Mouse (Mus musculus) CD4-positive, CD25-positive, alpha-beta regulatory T cell, adult 4 months (primary cell): Measurements from ENCODE around the gene Ccdc169. TPM values are rescaled to one million over a fixed set of nuclear protein-coding genes. Genes with fewer than 3 reads are reported as not detected.
A peak's percentile ranks its signal among the peaks of the same experiment; 100 is the strongest.

Experiments used
- ATAC-seq: one replicate; pipeline ENCODE4 v1.8.0; 2017
- polyA plus RNA-seq, 2 experiments: library from polyadenylated mRNA; unstranded; fragments of 100-300 nt; shearing (Covaris generic); gene quantifications; one replicate each; pipeline ENCODE4 v1.2.1; 2017

Ccdc169 gene
- polyA plus RNA-seq, 2 experiments from 2014 or later = not detected

DNA sequence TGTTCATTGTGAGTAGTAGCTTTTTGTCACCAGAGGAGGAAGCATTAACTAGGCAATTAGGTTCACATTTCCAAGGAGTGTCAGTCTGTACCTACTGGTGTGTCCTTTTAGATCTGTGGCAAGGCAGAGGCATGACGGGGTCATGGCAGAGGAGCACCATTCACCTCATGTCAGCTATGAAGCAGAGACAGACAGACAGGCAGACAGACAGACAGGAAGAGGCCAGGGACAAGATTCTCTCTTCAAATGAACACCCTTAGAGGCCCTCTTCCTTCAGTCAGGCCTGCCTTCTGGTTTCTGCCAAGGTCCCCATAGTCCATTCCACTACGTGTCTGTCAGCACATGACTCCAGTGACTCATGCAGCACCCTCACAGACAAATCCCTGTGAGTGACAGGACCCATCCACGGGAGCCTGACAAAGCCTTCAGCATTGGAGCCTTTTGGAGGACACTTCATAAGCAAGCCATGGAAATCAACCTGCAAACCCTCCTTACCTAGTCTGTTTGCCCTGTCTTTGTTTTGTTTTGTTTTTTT is 14.7 kb upstream of the Ccdc169 start:
- ATAC-seq = no peak

DNA sequence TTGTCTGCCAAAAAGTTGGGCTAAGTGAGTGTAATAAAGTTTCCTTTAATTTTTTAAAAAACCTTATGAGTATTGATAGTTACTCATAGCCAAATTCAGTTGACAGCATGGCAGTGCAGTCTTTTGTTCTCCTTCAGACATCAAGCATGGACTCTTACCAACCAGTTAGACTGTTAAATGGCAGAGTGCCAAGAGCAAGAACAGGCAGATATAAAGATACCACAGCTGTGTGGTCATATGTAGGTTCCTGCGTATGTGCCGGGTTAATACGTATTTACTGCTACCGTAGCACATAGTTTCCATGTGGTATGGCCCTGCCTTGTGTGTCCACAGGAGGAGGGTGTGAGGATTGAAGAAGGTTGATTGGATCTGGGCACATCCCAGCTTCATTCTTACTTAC is 14.1 kb upstream of the Ccdc169 start:
- ATAC-seq = no peak

DNA sequence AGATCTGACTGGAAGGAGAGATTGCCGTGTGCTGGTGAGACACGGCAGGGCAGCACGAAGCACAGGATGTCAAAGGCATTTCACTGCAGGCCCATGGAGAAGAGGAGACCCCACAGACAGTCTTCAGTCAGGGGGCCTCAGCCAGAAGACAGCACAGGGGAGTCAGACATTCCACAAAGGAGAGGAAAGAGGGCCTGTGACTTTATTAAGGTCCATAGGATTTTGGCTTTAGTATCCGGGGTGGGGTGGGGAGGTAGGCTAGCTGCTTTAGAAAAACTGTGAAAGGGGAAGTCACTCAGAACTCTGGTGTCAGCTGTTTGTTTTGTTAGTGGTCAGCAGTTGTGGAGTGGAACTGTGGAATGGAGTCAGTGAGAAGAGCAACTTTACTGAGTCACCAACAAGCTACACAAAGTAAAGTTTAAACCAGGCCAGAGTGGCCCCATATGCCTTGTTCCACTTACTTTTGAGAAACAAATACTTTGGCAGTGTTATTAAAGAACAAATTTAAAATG is 7.9 kb upstream of the Ccdc169 start:
- no peak for ATAC-seq

DNA sequence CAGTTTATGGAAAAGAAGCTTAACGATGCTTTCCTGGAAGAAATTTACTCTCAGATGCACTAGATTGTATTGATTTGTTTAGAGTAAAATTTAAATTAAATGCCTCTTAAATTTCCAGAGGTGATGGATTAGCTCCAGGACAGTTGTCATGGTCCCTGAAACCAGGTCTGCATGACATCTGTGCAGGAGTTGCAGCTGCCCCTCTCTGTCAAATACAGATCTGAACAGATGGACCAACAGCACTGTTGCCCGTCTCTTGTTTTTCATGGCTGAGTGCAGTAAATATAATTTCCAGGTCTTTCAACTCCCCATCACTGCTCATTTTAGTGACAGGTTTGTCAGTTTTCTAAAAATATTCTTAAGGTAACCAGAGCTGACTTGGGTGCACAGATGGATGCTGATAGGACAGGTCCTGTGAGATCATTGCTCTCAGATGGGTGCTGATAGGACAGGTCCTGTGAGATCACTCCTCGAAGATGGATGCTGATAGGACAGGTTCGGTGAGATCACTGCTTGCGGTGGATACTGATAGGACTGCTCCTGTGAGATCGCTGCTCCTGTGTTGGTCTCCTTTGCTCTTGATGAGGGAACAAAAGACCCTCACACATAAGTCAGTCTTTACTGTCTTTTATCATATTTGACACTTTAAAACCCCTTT is 5.4 kb upstream of the Ccdc169 start:
- no peak for ATAC-seq

GRCm38 (mm10) chr3:55139837-55140236 is 2.7 kb downstream of the Ccdc169 start:
- ATAC-seq = no peak

- ATAC-seq = no peak
These were observed 4.3 kb downstream of the Ccdc169 start for GRCm38 (mm10) chr3:55141401-55141800.

- ATAC-seq = no peak
These were observed 7.8 kb downstream of the Ccdc169 start for GRCm38 (mm10) chr3:55144916-55145315.

- no peak for ATAC-seq
These were observed 9.3 kb downstream of the Ccdc169 start for GRCm38 (mm10) chr3:55146441-55146840.

GRCm38 (mm10) chr3:55147156-55147555 is 10.0 kb downstream of the Ccdc169 start:
- ATAC-seq = no peak

GRCm38 (mm10) chr3:55148091-55148490 is 11.0 kb downstream of the Ccdc169 start:
- no peak for ATAC-seq

DNA sequence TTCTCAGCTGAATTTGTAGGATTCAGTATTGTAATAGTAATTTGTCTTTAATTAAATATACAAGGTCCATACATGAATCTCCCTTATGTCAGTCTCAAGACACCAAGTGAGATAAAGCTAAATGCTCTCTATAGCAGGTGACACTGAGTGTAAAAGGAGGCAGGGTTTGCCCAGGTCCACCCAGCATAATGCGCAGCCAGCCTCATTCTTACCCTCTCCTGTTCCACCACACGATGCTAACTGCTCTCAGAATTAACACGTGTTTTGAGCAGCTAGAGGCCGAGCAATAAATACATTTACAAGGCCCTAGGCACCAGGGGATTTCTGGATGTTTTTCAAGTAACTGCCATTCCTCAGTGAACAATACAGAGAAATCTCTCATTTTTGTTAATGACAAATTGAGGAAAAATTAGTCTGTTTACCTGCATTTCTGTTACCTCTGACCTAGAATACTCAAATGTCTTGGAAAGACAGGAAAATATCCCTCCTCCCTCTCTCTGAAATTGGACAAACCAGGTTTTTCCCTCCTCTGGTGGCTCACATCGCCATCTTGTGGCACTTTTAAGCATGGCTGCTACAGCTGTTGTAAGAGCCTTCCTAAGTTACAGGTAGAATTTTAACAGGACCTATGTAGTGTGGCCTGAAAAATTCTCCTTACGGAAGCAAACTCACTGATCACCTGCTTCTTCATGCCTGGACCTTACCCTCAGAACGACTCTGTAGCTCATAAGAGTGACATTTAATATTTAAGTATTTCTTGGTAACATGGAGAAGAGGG is 14.7 kb downstream of the Ccdc169 start:
- no peak for ATAC-seq

DNA sequence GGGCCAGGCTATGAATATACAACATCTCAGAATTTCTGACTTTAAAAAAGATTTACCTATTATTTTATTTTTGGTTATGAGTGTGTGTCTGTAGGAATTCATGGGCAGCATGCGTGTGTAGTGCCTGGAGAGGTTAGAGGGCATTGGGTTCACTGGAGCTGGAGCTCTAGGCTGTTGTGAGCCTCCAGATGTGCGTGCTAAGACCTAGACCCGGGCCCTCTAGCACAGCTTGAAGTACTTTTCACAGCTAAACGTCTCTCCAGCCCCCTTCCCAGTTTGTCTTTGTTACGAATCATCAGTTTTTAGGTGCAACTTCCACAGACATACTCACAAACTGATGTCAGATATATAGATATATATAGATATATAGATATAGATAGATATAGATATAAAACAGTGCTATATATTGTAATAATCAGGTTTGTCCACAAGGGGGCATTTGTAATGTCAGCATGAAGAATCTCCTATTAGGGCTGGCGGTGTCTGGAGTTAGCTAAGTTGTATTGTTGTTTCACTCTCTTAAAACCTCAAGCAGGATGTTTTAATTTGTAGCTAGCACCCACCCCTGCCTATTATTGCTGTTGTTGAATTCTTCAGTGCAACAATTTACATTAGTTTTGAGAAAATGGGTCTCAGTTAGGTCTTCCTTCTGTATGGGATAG is 15.7 kb downstream of the Ccdc169 start:
- peak; percentile 56 for ATAC-seq

GRCm38 (mm10) chr3:55154163-55154562 is 17.0 kb downstream of the Ccdc169 start:
- no peak for ATAC-seq

GRCm38 (mm10) chr3:55157413-55157812 is 20.3 kb downstream of the Ccdc169 start:
- ATAC-seq = no peak

GRCm38 (mm10) chr3:55161144-55161543 is 24.0 kb downstream of the Ccdc169 start:
- ATAC-seq = no peak

DNA sequence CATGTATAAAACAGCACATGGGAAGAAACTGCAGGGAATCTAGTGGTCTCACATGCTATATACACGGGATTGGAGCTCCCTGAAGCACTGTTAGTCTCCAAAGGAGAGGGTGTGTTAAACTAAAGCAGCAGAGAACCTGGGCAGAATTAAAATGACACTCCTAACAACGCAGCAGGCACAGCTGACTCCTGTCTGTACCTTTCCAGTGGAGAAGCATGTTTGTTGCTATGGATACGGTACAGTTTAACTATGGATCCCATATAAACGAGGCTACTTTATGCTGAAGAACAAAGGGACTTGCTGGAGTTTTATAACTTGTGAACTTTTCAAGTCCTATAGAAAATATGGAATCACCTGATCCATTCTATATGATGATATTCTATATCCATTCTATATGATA is 26.4 kb downstream of the Ccdc169 start:
- no peak for ATAC-seq

GRCm38 (mm10) chr3:55172478-55172877 is 35.3 kb downstream of the Ccdc169 start:
- ATAC-seq = no peak

DNA sequence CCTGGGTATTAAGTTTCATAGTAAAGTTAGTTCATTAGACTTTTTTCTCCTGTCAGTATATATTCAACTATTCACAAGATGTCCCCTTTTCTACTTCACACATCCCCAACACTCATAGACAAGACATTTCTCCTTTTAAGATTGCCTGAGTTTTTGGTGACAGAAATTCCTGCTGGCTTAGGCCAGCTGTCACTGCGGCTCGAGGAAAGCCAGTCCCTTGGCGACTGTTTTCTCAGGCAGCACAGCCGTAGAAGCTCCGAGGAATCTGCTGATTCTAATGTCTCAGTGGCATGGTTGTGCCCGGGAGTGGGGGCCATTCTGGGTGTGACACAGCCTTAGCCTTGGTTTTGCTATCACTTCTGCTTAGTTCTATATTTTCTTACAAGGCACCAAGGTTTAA is 40.1 kb downstream of the Ccdc169 start:
- ATAC-seq = no peak

DNA sequence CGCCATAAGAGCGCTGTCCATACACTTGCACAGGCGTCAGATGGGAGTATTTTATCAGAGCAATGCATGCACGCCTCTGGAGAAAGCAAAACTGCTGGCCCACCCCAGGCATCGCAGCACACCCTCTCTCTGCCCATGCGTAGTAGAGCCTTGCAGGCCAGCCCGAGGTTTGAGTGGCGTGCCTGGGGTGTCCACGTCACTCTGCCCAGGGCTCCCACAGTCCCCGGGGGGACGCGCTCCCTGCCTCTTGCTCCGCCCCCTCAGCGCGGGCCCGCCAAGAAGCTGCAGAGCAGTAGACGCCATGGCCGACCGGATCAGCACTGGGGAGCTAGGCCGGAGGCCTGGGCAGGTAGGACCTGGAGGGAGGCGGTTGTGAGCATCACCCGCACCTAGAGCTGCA is 44.6 kb downstream of the Ccdc169 start, which contains the start of gene Sohlh2:
Gene Sohlh2 (plus strand): TSS at position 263 of the 400 bp plus-strand sequence.
- ATAC-seq = no peak

GRCm38 (mm10) chr3:55191668-55192067 is 54.5 kb downstream of the Ccdc169 start:
- ATAC-seq = no peak

DNA sequence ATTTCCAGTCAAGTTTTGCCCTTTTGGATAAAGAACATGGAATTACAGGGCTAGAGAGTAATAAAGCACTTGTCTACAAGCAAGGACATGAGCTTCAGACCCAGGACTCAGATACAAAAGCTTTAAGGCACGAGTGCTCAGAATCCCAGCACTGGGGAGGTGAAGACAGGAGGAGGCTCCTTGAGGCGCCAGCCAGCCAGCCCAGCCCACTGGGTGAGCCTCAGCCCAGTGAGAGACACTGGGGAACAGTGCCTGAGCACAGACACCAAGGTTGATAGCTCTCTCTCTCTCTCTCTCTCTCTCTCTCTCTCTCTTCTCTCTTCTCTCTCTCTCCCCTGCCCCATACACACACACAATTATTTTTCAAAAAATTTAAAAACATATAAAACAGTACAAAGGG is 56.2 kb downstream of the Ccdc169 start:
- ATAC-seq = no peak

DNA sequence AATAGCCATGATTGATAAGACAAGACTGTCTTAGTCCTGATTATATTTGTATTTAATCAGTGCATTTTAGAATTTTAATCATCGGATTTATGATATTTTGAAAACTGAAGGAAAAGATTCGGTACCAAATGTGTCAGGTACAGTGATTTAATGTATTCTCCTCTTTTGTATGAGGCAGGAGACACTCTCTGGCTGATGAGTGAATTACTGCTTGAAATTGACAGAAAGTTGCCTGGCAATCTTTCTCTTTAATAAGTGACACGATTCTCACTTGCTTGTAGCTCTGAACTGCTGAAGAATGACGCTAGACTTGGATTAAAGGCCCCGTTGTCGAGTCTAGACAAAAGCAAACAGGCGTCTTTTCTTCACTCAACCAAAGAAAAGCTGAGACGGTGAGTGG is 57.7 kb downstream of the Ccdc169 start:
- ATAC-seq = no peak
